ENCODE assay signal across 8 mouse cellular contexts in the genomic region with DNA sequence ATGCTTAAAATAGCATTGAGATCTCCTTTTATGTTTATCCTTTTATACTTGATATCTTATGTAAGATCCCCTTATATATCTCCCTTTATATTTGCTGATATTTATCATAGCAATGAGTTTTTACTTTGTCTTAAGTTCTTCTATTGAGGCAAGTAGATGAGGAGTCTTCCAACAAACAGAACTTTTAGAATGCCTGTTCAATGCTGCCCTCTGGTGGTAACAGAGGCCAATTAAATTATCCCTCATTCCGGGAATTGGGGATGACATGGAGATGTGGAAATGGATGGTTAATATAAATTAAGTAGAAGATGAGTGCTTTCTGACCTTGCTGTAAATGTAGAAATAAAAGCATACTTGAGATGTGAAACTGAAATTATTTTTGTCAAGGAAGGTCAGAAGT.
DNase-seq lines count a peak whose midpoint lies in the region; ATAC-seq and TF ChIP-seq lines count a peak whose summit lies in the region.

No protein-coding gene starts in this region.

- TF ChIP-seq EP300 in lung, postnatal 0 days (IDR thresholded peaks at IDR 0.05), result no peak

- peaks cover 24% of the 10 kb centered on the region for H3K4me1 ChIP-seq in heart, embryonic 12.5 days (replicated peaks)
- H3K4me1 ChIP-seq in lung, postnatal 0 days (ENCODE audit: insufficient read depth, low read depth, low read length), result peaks cover under 1% of the 10 kb centered on the region; the same call in 1 of the 2 replicates

- no peak for ATAC-seq in heart, embryonic 12.5 days (ENCODE audit: insufficient number of reproducible peaks, low FRiP score)
- ATAC-seq in granulocyte monocyte progenitor cell, adult 5-6 weeks (replicated peaks; ENCODE audit: poor library complexity, severe bottlenecking), result peak; percentile 48; the same call in 1 of the 2 replicates
- ATAC-seq in lung, postnatal 0 days, result no peak
- ATAC-seq in erythroid progenitor cell, adult 5-6 weeks (replicated peaks; ENCODE audit: low FRiP score, poor library complexity, severe bottlenecking), result no peak

- no peaks in the 10 kb centered on the region for H3K27me3 ChIP-seq in heart, embryonic 12.5 days (replicated peaks)
- no peaks in the 10 kb centered on the region for H3K27me3 ChIP-seq in lung, postnatal 0 days (replicated peaks; ENCODE audit: insufficient read depth, low read length)

- H3K27ac ChIP-seq in heart, embryonic 12.5 days (ENCODE audit: poor library complexity, severe bottlenecking), result no peak overlapping the region
- H3K27ac ChIP-seq in lung, postnatal 0 days (ENCODE audit: low read length), result no peak overlapping the region

- no peak overlapping the region for H3K4me3 ChIP-seq in heart, embryonic 12.5 days
- no peak overlapping the region for H3K4me3 ChIP-seq in lung, postnatal 0 days (ENCODE audit: low read depth, low read length)

- no peak overlapping the region for H3K9ac ChIP-seq in heart, embryonic 12.5 days
- no peak overlapping the region for H3K9ac ChIP-seq in lung, postnatal 0 days (replicated peaks; ENCODE audit: low read depth)

- peak; percentile 87 for TF ChIP-seq CTCF in lung, postnatal 0 days (IDR thresholded peaks at IDR 0.05)

- no peak overlapping the region for H3K4me2 ChIP-seq in heart, embryonic 12.5 days
- no peak overlapping the region for H3K4me2 ChIP-seq in lung, postnatal 0 days (replicated peaks; ENCODE audit: low read depth, low read length)

- WGBS in heart, embryonic 12.5 days, result 20% methylated on average over 1 of the region's 1 CpGs
- 0% methylated on average over 1 of the region's 1 CpGs for whole genome bisulfite sequencing in lung, postnatal 0 days

- H3K36me3 ChIP-seq in heart, embryonic 12.5 days, result peaks cover 15% of the 10 kb centered on the region
- no peaks in the 10 kb centered on the region; the same call in 1 of the 2 replicates for H3K36me3 ChIP-seq in lung, postnatal 0 days (ENCODE audit: insufficient read depth, low read length)

- no peaks in the 10 kb centered on the region for H3K9me3 ChIP-seq in heart, embryonic 12.5 days (replicated peaks)
- no peaks in the 10 kb centered on the region for H3K9me3 ChIP-seq in lung, postnatal 0 days (ENCODE audit: low read length)

- peak; percentile 58 to 83 for DNase-seq in heart, adult 18-20 months
- peak; percentile 57 to 77 for DNase-seq in right cerebral cortex, adult 2 months (ENCODE audit: low spot score in 2 of 2)
- no peak for DNase-seq in right cerebral cortex, postnatal 36 days (ENCODE audit: low spot score in 2 of 2)
- peak; percentile 39 for DNase-seq in c-Kit-negative CD71-positive TER-119-positive erythroid progenitor cells, embryonic 14.5 days (ENCODE audit: low read depth, low spot score)
- DNase-seq in lung, postnatal 0 days (ENCODE audit: low spot score), result peak; percentile 85

Comparison
In these comparisons a context has a peak if more than half of its experiments do, and no peak if none do; other contexts are left out.
1. DNase-seq: peak in heart, adult 18-20 months (2 of 2), right cerebral cortex, adult 2 months (2 of 2), c-Kit-negative CD71-positive TER-119-positive erythroid progenitor cells, embryonic 14.5 days (single experiment) and lung, postnatal 0 days (single experiment); none in right cerebral cortex, postnatal 36 days (0 of 2).